Mouse (Mus musculus) E14TG2a.4 (cell line): Measurements from ENCODE around the gene Jakmip3.

Experiments used
- CTCF ChIP-seq: conservative IDR thresholded peaks from 2 replicates; pipeline ENCODE4 v1.5.1; 2014; ENCODE audit warnings: low read length
- NANOG ChIP-seq: IDR thresholded peaks from 2 replicates; pipeline ENCODE4 v1.6.1; 2014; ENCODE audit warnings: borderline replicate concordance, low read length, mixed read lengths
- POU5F1 ChIP-seq: IDR thresholded peaks from 2 replicates; pipeline ENCODE4 v1.6.1; 2014; ENCODE audit warnings: low read length, borderline replicate concordance

DNA sequence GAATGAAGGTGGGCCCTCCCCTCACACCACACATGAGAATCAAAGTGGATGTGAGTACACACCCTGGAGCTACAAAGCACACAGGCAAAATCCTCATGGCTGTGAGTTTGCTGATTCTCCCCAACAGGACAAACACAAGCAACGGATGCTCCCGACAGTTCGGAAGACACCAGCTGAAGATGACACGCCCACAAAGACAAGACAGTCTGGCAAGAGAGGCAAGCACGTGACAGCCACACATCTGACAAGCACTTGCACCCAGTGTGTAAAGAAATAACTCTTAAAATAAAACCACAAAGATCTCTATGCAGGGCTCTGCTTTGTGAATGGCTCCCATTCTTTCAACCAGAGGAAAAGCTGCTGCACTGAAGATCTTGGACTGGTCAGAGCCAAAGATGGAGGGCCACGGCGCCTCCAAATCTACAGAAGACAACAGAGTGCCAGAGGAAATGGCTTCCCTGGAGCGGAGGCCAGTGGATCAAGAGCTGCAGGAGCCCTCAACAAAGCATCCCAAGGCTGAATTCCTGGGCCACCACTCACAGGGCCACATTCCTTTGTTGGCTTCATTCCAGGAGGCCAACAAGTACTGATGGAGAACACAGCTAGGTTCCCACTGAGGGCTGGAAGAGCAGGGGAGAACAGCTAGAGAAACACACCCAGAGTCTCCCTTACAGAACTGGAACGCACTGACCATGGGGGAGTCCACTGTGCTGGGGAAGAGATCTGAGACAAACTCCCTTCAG, 167.5 kb downstream of the Jakmip3 start:
- TF ChIP-seq CTCF: no peak
- TF ChIP-seq POU5F1: no peak
- no peak for TF ChIP-seq NANOG
